Mouse (Mus musculus) induced T-regulatory cell, adult 2 months (primary cell): ENCODE measurements around the gene Rfk.

Experiments
- DNase-seq: peaks from one replicate; pipeline ENCODE4 v3.0.0-alpha.2; 2012; ENCODE audit warnings: low read depth

Rfk gene

GRCm38 (mm10) chr19:17385022-17385421, 8.8 kb upstream of the Rfk start:
- DNase-seq, result peak; percentile 37

GRCm38 (mm10) chr19:17385426-17385825, 8.4 kb upstream of the Rfk start:
- DNase-seq, result peak; percentile 41

GRCm38 (mm10) chr19:17386424-17386823, 7.4 kb upstream of the Rfk start:
- DNase-seq, result no peak

GRCm38 (mm10) chr19:17388404-17388803, 5.4 kb upstream of the Rfk start:
- peak; percentile 64 for DNase-seq

GRCm38 (mm10) chr19:17392866-17393265, 977 bp upstream of the Rfk start:
- DNase-seq, result peak; percentile 18

- no peak for DNase-seq
These were observed 3.0 kb downstream of the Rfk start for GRCm38 (mm10) chr19:17396802-17397201.

GRCm38 (mm10) chr19:17397922-17398321, 4.1 kb downstream of the Rfk start:
- DNase-seq, result no peak

GRCm38 (mm10) chr19:17399965-17400364, 6.1 kb downstream of the Rfk start:
- no peak for DNase-seq

- DNase-seq, result no peak
These were observed 6.7 kb downstream of the Rfk start for GRCm38 (mm10) chr19:17400571-17400970.

- no peak for DNase-seq
These were observed 9.3 kb downstream of the Rfk start for GRCm38 (mm10) chr19:17403175-17403574.

GRCm38 (mm10) chr19:17406823-17407222, 13.0 kb downstream of the Rfk start:
- no peak for DNase-seq

GRCm38 (mm10) chr19:17408591-17408990, 14.7 kb downstream of the Rfk start:
- no peak for DNase-seq

- no peak for DNase-seq
These were observed 15.5 kb downstream of the Rfk start for GRCm38 (mm10) chr19:17409351-17409750.

GRCm38 (mm10) chr19:17410465-17411065, 16.7 kb downstream of the Rfk start:
- no peak for DNase-seq

- no peak for DNase-seq
These were observed 19.1 kb downstream of the Rfk start for GRCm38 (mm10) chr19:17412915-17413459.

GRCm38 (mm10) chr19:17417855-17418254, 24.0 kb downstream of the Rfk start:
- no peak for DNase-seq

GRCm38 (mm10) chr19:17423306-17423705, 29.5 kb downstream of the Rfk start:
- DNase-seq, result no peak

- no peak for DNase-seq
These were observed 34.1 kb downstream of the Rfk start for GRCm38 (mm10) chr19:17427824-17428560.

- no peak for DNase-seq
These were observed 34.7 kb downstream of the Rfk start for GRCm38 (mm10) chr19:17428561-17428914.

GRCm38 (mm10) chr19:17436651-17437050, 42.8 kb downstream of the Rfk start:
- DNase-seq, result no peak

GRCm38 (mm10) chr19:17439476-17440189, 45.8 kb downstream of the Rfk start:
- no peak for DNase-seq

- no peak for DNase-seq
These were observed 49.7 kb downstream of the Rfk start for GRCm38 (mm10) chr19:17443581-17443980.
